Mouse (Mus musculus) layer of hippocampus, adult 8-10 months (tissue): ENCODE measurements around the gene Mylk. TPM values are rescaled to one million over a fixed set of nuclear protein-coding genes. Genes with fewer than 3 reads are reported as not detected.

ENCODE experiments used
- DNase-seq, 2 experiments: peaks; one replicate each; pipeline ENCODE4 v3.0.0; 2022; ENCODE audit warnings: low spot score in 2 of 2
- total RNA-seq, 4 experiments: library from RNA; stranded (reverse); gene quantifications; 2 replicates each; pipeline ENCODE4 v1.2.4; 2022

Mylk gene
- total RNA-seq, 4 experiments from 2014 or later, result 15.1 to 20.0 (median 16.2) TPM

- DNase-seq, result no peak
Measured at GRCm38 (mm10) chr16:35018470-35018974, 273.5 kb downstream of the Mylk start.

GRCm38 (mm10) chr16:35021903-35022241 is 276.9 kb downstream of the Mylk start:
- DNase-seq, result no peak

GRCm38 (mm10) chr16:35022242-35023137 is 277.5 kb downstream of the Mylk start, which contains the start of gene Hacd2:
Gene Hacd2 (plus strand): TSS chr16:35022428.
- DNase-seq, result peak; percentile 92 to 93

- DNase-seq, result no peak
Measured at GRCm38 (mm10) chr16:35023138-35023735, 278.2 kb downstream of the Mylk start.

- no peak for DNase-seq
Measured at GRCm38 (mm10) chr16:35024300-35024699, 279.3 kb downstream of the Mylk start.

- DNase-seq, result no peak
Measured at GRCm38 (mm10) chr16:35025347-35025746, 280.3 kb downstream of the Mylk start.

GRCm38 (mm10) chr16:35033241-35033640 is 288.2 kb downstream of the Mylk start:
- DNase-seq, result no peak

GRCm38 (mm10) chr16:35033809-35034577 is 289.0 kb downstream of the Mylk start:
- no peak for DNase-seq

- no peak for DNase-seq
Measured at GRCm38 (mm10) chr16:35034971-35035370, 290.0 kb downstream of the Mylk start.

GRCm38 (mm10) chr16:35036754-35037153 is 291.7 kb downstream of the Mylk start:
- DNase-seq, result no peak

GRCm38 (mm10) chr16:35038343-35039057 is 293.5 kb downstream of the Mylk start:
- DNase-seq, result no peak

GRCm38 (mm10) chr16:35040154-35040553 is 295.1 kb downstream of the Mylk start:
- no peak for DNase-seq

- no peak for DNase-seq
Measured at GRCm38 (mm10) chr16:35041001-35041400, 296.0 kb downstream of the Mylk start.

- no peak for DNase-seq
Measured at GRCm38 (mm10) chr16:35046081-35046775, 301.2 kb downstream of the Mylk start.

GRCm38 (mm10) chr16:35047272-35047969 is 302.4 kb downstream of the Mylk start:
- no peak for DNase-seq

GRCm38 (mm10) chr16:35051066-35051465 is 306.1 kb downstream of the Mylk start:
- DNase-seq, result no peak
